Mouse (Mus musculus): ENCODE measurements at regions not wholly inside any gene's neighbourhood (a gene's known extent, or its start where the extent isn't known, plus 50 kb on each side); places are given as distances from the start of the nearest gene placed in this dataset.

- 90% methylated on average over 4 of the region's 4 CpGs for WGBS
- no peak for ATAC-seq (ENCODE audit: insufficient number of reproducible peaks, insufficient read depth, low FRiP score, low read depth)
These were observed 347.7 kb downstream of the Cypt12 start for GRCm38 (mm10) chr3:18295921-18296320.

GRCm38 (mm10) chr3:18298699-18299098, 350.5 kb downstream of the Cypt12 start:
- H3K9me3 ChIP-seq (ENCODE audit: control insufficient read depth, low read depth, low read length): no peaks in the 10 kb centered on the region
- H3K27me3 ChIP-seq (ENCODE audit: control insufficient read depth, insufficient read depth, low read length): no peaks in the 10 kb centered on the region
- no peaks in the 10 kb centered on the region for H3K4me1 ChIP-seq (ENCODE audit: control insufficient read depth, insufficient read depth, low read length)
- 78% methylated on average over 3 of the region's 3 CpGs for whole genome bisulfite sequencing
- no peak overlapping the region for H3K4me2 ChIP-seq (replicated peaks; ENCODE audit: low read depth, low read length)
- no peaks in the 10 kb centered on the region for H3K36me3 ChIP-seq (ENCODE audit: control insufficient read depth, insufficient read depth, low read length)
- no peak for ATAC-seq (ENCODE audit: insufficient number of reproducible peaks, insufficient read depth, low FRiP score, low read depth)
- no peak overlapping the region for H3K27ac ChIP-seq (ENCODE audit: low read length)
- no peak overlapping the region for H3K4me3 ChIP-seq (ENCODE audit: low read depth, low read length)
- H3K9ac ChIP-seq (replicated peaks; ENCODE audit: low read depth, low read length): no peak overlapping the region

More at GRCm38 (mm10) chr3:18295921-18296320, 347.7 kb downstream of the Cypt12 start:
- no peaks in the 10 kb centered on the region for H3K27me3 ChIP-seq (ENCODE audit: control insufficient read depth, insufficient read depth, low read length)
- H3K4me3 ChIP-seq (ENCODE audit: low read depth, low read length): no peak overlapping the region
- no peak overlapping the region for H3K9ac ChIP-seq (replicated peaks; ENCODE audit: low read depth, low read length)
- no peaks in the 10 kb centered on the region for H3K36me3 ChIP-seq (ENCODE audit: control insufficient read depth, insufficient read depth, low read length)
- H3K9me3 ChIP-seq (ENCODE audit: control insufficient read depth, low read depth, low read length): no peaks in the 10 kb centered on the region
- H3K4me1 ChIP-seq (ENCODE audit: control insufficient read depth, insufficient read depth, low read length): no peaks in the 10 kb centered on the region
- H3K4me2 ChIP-seq (replicated peaks; ENCODE audit: low read depth, low read length): no peak overlapping the region
- no peak overlapping the region for H3K27ac ChIP-seq (ENCODE audit: low read length)

GRCm38 (mm10) chr3:18299502-18299901, 351.3 kb downstream of the Cypt12 start:
- Histone ChIP-seq H3K9me3 (ENCODE audit: control insufficient read depth, low read depth, low read length) (no peaks in the 10 kb centered on the region), H3K9ac (replicated peaks; ENCODE audit: low read depth, low read length) (no peak overlapping the region), H3K4me1 (ENCODE audit: control insufficient read depth, insufficient read depth, low read length) (no peaks in the 10 kb centered on the region), H3K4me3 (ENCODE audit: low read depth, low read length) (no peak overlapping the region), H3K27me3 (ENCODE audit: control insufficient read depth, insufficient read depth, low read length) (no peaks in the 10 kb centered on the region), H3K27ac (ENCODE audit: low read length) (no peak overlapping the region), H3K36me3 (ENCODE audit: control insufficient read depth, insufficient read depth, low read length) (no peaks in the 10 kb centered on the region), H3K4me2 (replicated peaks; ENCODE audit: low read depth, low read length) (no peak overlapping the region)
- ATAC-seq (ENCODE audit: insufficient number of reproducible peaks, insufficient read depth, low FRiP score, low read depth): no peak
- WGBS: 58% methylated on average over 2 of the region's 2 CpGs

GRCm38 (mm10) chr3:18319433-18319832, 371.2 kb downstream of the Cypt12 start:
- no peak for ATAC-seq (ENCODE audit: insufficient number of reproducible peaks, insufficient read depth, low FRiP score, low read depth)
- Histone ChIP-seq H3K4me1 (ENCODE audit: control insufficient read depth, insufficient read depth, low read length) (no peaks in the 10 kb centered on the region), H3K4me2 (replicated peaks; ENCODE audit: low read depth, low read length) (no peak overlapping the region), H3K9ac (replicated peaks; ENCODE audit: low read depth, low read length) (no peak overlapping the region), H3K27me3 (ENCODE audit: control insufficient read depth, insufficient read depth, low read length) (no peaks in the 10 kb centered on the region), H3K4me3 (ENCODE audit: low read depth, low read length) (no peak overlapping the region), H3K9me3 (ENCODE audit: control insufficient read depth, low read depth, low read length) (no peaks in the 10 kb centered on the region), H3K27ac (ENCODE audit: low read length) (no peak overlapping the region), H3K36me3 (ENCODE audit: control insufficient read depth, insufficient read depth, low read length) (no peaks in the 10 kb centered on the region)
- WGBS: 95% methylated on average over 2 of the region's 2 CpGs

- ATAC-seq (ENCODE audit: insufficient number of reproducible peaks, insufficient read depth, low FRiP score, low read depth): no peak
- Histone ChIP-seq H3K27me3 (ENCODE audit: control insufficient read depth, insufficient read depth, low read length) (no peaks in the 10 kb centered on the region), H3K9ac (replicated peaks; ENCODE audit: low read depth, low read length) (no peak overlapping the region)
These were observed 385.0 kb downstream of the Cypt12 start for GRCm38 (mm10) chr3:18333182-18333581.

GRCm38 (mm10) chr3:18339189-18339588, 391.0 kb downstream of the Cypt12 start:
- WGBS: 55% methylated on average over 1 of the region's 1 CpGs
- Histone ChIP-seq H3K27ac (ENCODE audit: low read length) (no peak overlapping the region), H3K36me3 (ENCODE audit: control insufficient read depth, insufficient read depth, low read length) (no peaks in the 10 kb centered on the region), H3K27me3 (ENCODE audit: control insufficient read depth, insufficient read depth, low read length) (no peaks in the 10 kb centered on the region), H3K4me3 (ENCODE audit: low read depth, low read length) (no peak overlapping the region), H3K9ac (replicated peaks; ENCODE audit: low read depth, low read length) (no peak overlapping the region), H3K4me2 (replicated peaks; ENCODE audit: low read depth, low read length) (no peak overlapping the region), H3K4me1 (ENCODE audit: control insufficient read depth, insufficient read depth, low read length) (no peaks in the 10 kb centered on the region), H3K9me3 (ENCODE audit: control insufficient read depth, low read depth, low read length) (no peaks in the 10 kb centered on the region)
- no peak for ATAC-seq (ENCODE audit: insufficient number of reproducible peaks, insufficient read depth, low FRiP score, low read depth)

More at GRCm38 (mm10) chr3:18333182-18333581, 385.0 kb downstream of the Cypt12 start:
- H3K4me2 ChIP-seq (replicated peaks; ENCODE audit: low read depth, low read length): no peak overlapping the region
- no peak overlapping the region for H3K27ac ChIP-seq (ENCODE audit: low read length)
- H3K9me3 ChIP-seq (ENCODE audit: control insufficient read depth, low read depth, low read length): no peaks in the 10 kb centered on the region
- no peaks in the 10 kb centered on the region for H3K36me3 ChIP-seq (ENCODE audit: control insufficient read depth, insufficient read depth, low read length)
- H3K4me3 ChIP-seq (ENCODE audit: low read depth, low read length): no peak overlapping the region
- no peaks in the 10 kb centered on the region for H3K4me1 ChIP-seq (ENCODE audit: control insufficient read depth, insufficient read depth, low read length)

GRCm38 (mm10) chr3:18341757-18342156, 393.5 kb downstream of the Cypt12 start:
- no peaks in the 10 kb centered on the region for H3K27me3 ChIP-seq (ENCODE audit: control insufficient read depth, insufficient read depth, low read length)
- H3K4me2 ChIP-seq (replicated peaks; ENCODE audit: low read depth, low read length): no peak overlapping the region
- H3K9ac ChIP-seq (replicated peaks; ENCODE audit: low read depth, low read length): no peak overlapping the region
- H3K4me3 ChIP-seq (ENCODE audit: low read depth, low read length): no peak overlapping the region
- no peak overlapping the region for H3K27ac ChIP-seq (ENCODE audit: low read length)
- H3K36me3 ChIP-seq (ENCODE audit: control insufficient read depth, insufficient read depth, low read length): no peaks in the 10 kb centered on the region
- H3K9me3 ChIP-seq (ENCODE audit: control insufficient read depth, low read depth, low read length): no peaks in the 10 kb centered on the region
- H3K4me1 ChIP-seq (ENCODE audit: control insufficient read depth, insufficient read depth, low read length): no peaks in the 10 kb centered on the region
- WGBS: 76% methylated on average over 8 of the region's 8 CpGs
- no peak for ATAC-seq (ENCODE audit: insufficient number of reproducible peaks, insufficient read depth, low FRiP score, low read depth)

- 71% methylated on average over 8 of the region's 8 CpGs for WGBS
- no peak overlapping the region for H3K4me2 ChIP-seq (replicated peaks; ENCODE audit: low read depth, low read length)
- H3K9ac ChIP-seq (replicated peaks; ENCODE audit: low read depth, low read length): no peak overlapping the region
- no peaks in the 10 kb centered on the region for H3K4me1 ChIP-seq (ENCODE audit: control insufficient read depth, insufficient read depth, low read length)
- H3K36me3 ChIP-seq (ENCODE audit: control insufficient read depth, insufficient read depth, low read length): no peaks in the 10 kb centered on the region
- no peaks in the 10 kb centered on the region for H3K9me3 ChIP-seq (ENCODE audit: control insufficient read depth, low read depth, low read length)
- ATAC-seq (ENCODE audit: insufficient number of reproducible peaks, insufficient read depth, low FRiP score, low read depth): no peak
- no peaks in the 10 kb centered on the region for H3K27me3 ChIP-seq (ENCODE audit: control insufficient read depth, insufficient read depth, low read length)
- H3K27ac ChIP-seq (ENCODE audit: low read length): no peak overlapping the region
- no peak overlapping the region for H3K4me3 ChIP-seq (ENCODE audit: low read depth, low read length)
These were observed 430.1 kb downstream of the Cypt12 start for GRCm38 (mm10) chr3:18378014-18379005.

Data from stomach, embryonic 14.5 days (tissue).